Mouse (Mus musculus) retina, postnatal 1 day (tissue): ENCODE measurements around the gene Stim1.
A peak's percentile ranks its signal among the peaks of the same experiment; 100 is the strongest.
"Not testable (repeated sequence)": the region's sequence is repeated elsewhere in the genome, so short reads cannot be mapped to it uniquely, and the experiment has no call there.

Source experiments
- DNase-seq: peaks from one replicate; pipeline ENCODE4 v3.0.0-alpha.2; 2012

Stim1 gene

DNA sequence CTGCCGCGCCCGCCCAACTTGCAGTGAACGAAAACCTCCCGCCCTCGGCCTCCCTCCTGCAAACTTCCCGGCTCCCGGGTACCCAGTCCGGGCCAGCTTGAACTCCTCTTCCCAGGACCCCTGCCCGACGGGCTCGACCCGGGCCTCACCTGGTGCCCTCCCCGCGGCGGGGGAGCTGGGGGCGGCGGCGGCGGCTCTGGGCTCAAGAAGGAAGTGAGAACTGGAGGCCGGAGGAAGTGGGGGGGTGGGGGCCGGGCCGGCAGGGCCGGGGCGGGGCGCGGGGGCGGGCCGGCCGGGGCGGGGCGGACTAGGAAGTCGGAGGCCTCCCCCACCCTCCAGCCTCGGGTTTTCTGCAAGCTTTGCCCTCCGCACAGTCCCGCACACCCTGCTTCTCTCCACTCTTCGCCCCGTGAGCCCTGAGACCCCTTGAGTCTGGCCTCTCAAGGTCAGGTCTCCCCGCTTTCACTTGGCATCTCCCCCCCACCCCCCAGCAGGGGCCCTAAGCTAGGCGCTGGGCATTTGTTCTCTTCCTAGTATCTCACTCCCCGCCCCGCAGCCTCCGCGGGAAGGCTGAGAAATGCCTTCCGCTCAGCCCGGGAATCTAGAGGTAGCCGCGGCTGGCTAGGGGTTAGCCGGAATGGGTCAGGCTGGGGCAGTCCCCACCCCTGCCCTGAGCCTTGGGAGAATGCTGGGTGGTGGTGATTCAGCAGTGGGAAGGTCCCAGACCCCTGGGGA lies 17.5 kb upstream of the Stim1 start:
- DNase-seq = peak; percentile 72

GRCm38 (mm10) chr7:102250631-102251214 lies 16.9 kb upstream of the Stim1 start:
- peak; percentile 89 for DNase-seq

DNA sequence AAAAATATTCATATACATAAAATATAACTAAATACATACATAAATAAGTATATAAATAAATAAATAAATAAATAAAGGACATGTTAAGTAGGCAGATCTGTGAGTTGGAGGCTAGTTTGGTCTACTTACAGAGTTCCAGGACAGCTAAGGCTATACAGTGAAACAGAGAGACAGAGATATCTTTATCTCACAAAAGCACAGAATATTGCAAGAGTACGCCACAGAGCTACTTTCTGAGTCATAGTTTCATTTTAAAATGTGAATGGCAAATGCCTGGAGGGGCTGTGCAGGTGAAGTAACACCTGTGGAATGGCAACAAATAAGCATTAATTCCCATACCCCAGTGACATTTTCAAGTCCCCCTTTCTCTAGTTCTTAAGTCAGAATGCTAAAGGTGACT lies 14.0 kb upstream of the Stim1 start:
- DNase-seq = no peak

DNA sequence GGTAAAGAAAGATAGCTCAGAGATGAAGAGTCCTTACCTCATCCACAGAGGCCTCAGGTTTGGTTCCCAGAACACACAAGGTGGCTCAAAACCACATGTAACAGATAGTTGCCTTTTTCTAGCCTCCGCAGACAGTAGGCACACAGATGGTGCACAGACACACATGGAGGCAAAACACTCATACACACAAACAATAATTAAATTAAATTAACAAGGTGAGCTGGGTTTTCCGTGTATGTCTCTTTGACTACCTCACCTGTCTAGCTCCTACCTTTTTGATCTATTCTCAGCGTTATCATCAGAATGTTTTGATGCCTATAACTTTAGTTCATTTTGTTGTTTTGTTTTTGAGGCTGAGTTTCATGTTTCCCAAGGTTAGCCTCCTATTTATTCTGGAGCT lies 11.7 kb upstream of the Stim1 start, which contains the start of gene Rhog:
Rhog (minus strand) TSS at position 101 of the 400 bp plus-strand sequence.
- no peak for DNase-seq

DNA sequence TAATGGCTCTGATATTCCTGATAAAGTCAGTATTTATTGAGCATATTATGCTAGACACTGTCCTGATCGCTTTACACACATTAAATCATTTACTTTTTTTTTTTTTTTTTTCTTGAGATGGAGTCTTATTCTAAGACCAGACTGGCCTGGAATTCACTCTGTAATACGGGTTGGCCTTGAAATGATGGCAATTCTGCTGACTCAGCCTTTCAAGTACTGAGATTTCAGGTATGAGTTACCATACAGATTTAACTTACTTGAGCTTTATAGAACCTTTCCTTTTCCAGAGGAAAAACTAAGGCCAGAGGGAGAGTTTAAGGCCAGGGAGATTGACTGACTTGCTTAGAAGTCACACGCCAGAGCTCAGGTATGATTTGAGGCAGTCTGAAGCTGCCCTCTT lies 11.0 kb upstream of the Stim1 start:
- no peak for DNase-seq

- DNase-seq = peak; percentile 88
Observed at GRCm38 (mm10) chr7:102258189-102258588, 9.4 kb upstream of the Stim1 start.

GRCm38 (mm10) chr7:102258753-102259152 lies 8.9 kb upstream of the Stim1 start:
- no peak for DNase-seq

DNA sequence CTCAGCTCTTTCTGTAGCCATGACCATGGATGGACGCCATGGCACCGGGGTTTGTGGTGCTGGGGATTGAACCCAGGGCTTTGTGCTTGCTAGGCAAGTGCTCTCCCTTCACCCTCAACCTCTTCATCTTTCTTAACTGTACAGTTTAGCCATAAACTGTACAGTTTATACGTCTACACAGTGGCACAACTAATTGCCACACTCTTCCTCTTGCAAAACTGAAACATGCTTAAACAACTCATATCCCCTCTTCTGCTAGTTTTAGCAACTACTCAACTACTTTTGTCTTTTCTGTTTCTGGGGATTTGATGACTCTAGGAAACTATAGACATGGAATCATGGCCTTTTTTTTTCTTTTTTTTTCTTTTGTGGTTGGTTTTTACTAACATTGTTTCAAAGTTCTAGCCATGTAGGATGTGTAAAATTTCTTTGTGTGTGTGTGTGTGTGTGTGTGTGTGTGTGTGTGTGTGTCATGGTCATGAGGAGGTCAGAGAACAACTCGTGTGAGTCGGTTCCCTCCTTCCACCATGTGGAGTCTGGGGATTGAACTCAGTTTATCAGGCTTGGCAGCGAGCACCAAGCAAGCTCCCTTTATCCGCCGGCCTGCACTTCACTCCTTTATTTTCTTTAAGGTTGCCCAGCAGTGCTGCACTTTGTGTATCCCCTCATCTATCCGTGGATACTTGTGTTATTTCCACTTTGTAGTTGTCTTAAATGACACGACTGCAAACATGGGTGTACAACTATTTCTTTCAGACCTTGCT lies 7.7 kb upstream of the Stim1 start:
- DNase-seq = no peak

DNA sequence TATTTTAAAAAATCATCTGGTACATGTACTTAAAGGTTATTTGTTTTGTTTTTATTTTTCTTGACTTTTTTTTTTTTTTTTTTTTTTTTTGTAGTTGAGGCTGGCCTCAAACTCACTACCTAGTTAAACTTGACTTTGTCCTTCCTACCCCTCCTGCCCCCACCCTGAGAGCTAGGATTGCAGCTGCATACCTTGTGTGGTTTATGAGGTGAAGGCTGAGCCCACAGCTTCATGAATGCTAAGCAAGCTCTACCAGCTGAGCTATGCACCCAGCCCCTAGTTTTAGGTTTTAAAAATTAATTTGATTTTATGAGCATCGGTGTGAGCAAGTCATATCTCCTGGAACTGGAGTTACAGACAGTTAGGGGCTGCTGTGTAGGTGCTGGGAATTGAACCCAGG lies 7.1 kb upstream of the Stim1 start:
- no peak for DNase-seq

GRCm38 (mm10) chr7:102263020-102263419 lies 4.6 kb upstream of the Stim1 start:
- DNase-seq = no peak

DNA sequence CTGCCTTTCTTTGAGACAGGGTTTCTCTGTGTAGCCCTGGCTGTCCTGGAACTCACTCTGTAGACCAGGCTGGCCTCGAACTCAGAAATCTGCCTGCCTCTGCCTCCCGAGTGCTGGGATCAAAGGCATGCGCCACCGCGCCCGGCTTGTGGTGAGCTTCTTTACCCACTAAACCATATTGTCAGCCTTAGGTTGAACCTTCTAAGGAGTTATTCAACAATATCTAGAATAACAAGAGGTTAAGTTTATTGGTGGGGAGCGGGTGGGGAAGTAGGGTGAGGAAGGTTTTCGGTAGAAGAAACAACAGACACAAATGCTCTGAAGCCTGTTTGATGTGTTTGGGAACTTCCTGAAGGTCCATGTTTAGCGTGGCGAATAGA lies 1.6 kb upstream of the Stim1 start:
- not testable (repeated sequence) for DNase-seq

GRCm38 (mm10) chr7:102266401-102267042 lies 1.1 kb upstream of the Stim1 start:
- DNase-seq = no peak

GRCm38 (mm10) chr7:102267113-102267579 lies 460 bp upstream of the Stim1 start:
- DNase-seq = peak; percentile 94

- DNase-seq = no peak
Observed at GRCm38 (mm10) chr7:102268395-102268748, 766 bp downstream of the Stim1 start.

GRCm38 (mm10) chr7:102272422-102272948 lies 4.9 kb downstream of the Stim1 start:
- DNase-seq = no peak

- no peak for DNase-seq
Observed at GRCm38 (mm10) chr7:102281403-102281802, 13.8 kb downstream of the Stim1 start.

DNA sequence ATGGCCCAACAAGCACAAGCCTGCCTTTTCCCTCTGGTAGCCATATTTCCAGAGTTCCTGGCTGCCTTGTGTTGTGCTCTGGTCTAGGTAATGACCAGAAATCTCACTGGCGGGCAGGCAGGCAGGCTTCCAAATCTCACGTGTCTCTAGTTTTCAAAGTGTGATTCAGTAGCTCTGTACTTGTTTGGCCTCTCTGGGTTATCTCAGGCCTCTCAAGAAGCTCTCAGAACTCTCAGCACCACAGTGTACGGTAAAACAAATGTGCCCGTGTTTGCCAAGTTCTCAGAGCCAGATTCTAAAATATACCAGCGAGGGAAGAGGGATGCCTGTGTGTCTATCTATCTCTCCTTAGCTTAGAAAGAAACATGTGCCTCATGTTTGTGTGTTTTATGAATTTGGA lies 14.7 kb downstream of the Stim1 start:
- DNase-seq = no peak

GRCm38 (mm10) chr7:102289466-102289865 lies 21.9 kb downstream of the Stim1 start:
- no peak for DNase-seq

- no peak for DNase-seq
Observed at GRCm38 (mm10) chr7:102292228-102292627, 24.6 kb downstream of the Stim1 start.

DNA sequence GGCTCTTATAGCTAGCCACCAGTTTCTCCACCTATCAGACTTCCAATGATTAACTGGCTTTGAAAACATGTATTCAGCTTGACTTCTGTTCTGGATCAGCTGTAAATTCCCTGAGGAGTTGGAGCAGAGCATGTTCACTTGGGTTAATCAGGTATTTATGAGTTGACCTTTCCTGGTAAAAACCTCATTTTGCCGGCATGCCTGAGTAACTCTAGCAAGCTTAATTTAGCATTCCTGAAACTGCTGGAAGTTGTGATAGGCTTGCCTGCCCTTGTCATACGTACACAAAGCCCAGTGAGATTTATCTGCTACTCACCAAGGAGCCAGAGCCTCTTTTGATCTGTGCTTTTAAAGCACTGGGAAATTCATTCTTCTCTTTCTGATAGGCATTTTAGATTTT lies 25.6 kb downstream of the Stim1 start:
- DNase-seq = peak; percentile 10

- no peak for DNase-seq
Observed at GRCm38 (mm10) chr7:102300761-102301160, 33.2 kb downstream of the Stim1 start.

- DNase-seq = no peak
Observed at GRCm38 (mm10) chr7:102302471-102302870, 34.9 kb downstream of the Stim1 start.

- no peak for DNase-seq
Observed at GRCm38 (mm10) chr7:102305596-102305995, 38.0 kb downstream of the Stim1 start.
